Mouse (Mus musculus) forebrain, embryonic 11.5 days (tissue): ENCODE measurements around the gene Fkrp. TPM values are rescaled to one million over a fixed set of nuclear protein-coding genes. Genes with fewer than 3 reads are reported as not detected.

Experiments used
- ATAC-seq: fragments of 200-750 bp; cut with Nextera tagmentation; replicated peaks from 2 replicates; pipeline ENCODE4 v1.8.0; 2017; ENCODE audit warnings: moderate TSS enrichment; ENCODE audit not compliant: low FRiP score
- DNase-seq: peaks from one replicate; pipeline ENCODE4 v3.0.0-alpha.2; 2017; ENCODE audit warnings: low spot score
- H3K27ac ChIP-seq: fragments of 300-500 bp; sonication (generic); 2 replicates; pipeline ENCODE4 v1.5.1; 2014; ENCODE audit warnings: low read depth, low read length
- H3K27me3 ChIP-seq: fragments of 300-500 bp; sonication (generic); 2 replicates; pipeline ENCODE4 v1.6.1; 2014; ENCODE audit warnings: mild to moderate bottlenecking, low read length, mixed read lengths; ENCODE audit not compliant: control insufficient read depth, insufficient read depth
- H3K36me3 ChIP-seq: fragments of 300-500 bp; sonication (generic); 2 replicates; pipeline ENCODE4 v1.6.1; 2014; ENCODE audit warnings: mild to moderate bottlenecking, low read length, moderate library complexity, mixed read lengths; ENCODE audit not compliant: control insufficient read depth, insufficient read depth
- H3K4me1 ChIP-seq: fragments of 300-500 bp; sonication (generic); replicated peaks from 2 replicates; pipeline ENCODE4 v1.6.1; 2014; ENCODE audit warnings: low read length, mixed read lengths; ENCODE audit not compliant: control insufficient read depth, insufficient read depth
- H3K4me2 ChIP-seq: fragments of 300-500 bp; sonication (generic); 2 replicates; pipeline ENCODE4 v1.6.1; 2014; ENCODE audit warnings: low read depth, mild to moderate bottlenecking, low read length, moderate library complexity, mixed read lengths; ENCODE audit not compliant: severe bottlenecking
- H3K4me3 ChIP-seq: fragments of 300-500 bp; sonication (generic); 2 replicates; pipeline ENCODE4 v1.5.1; 2014; ENCODE audit warnings: low read depth, low read length
- H3K9ac ChIP-seq: fragments of 300-500 bp; sonication (generic); 2 replicates; pipeline ENCODE4 v1.6.1; 2014; ENCODE audit warnings: low read length
- H3K9me3 ChIP-seq: fragments of 300-500 bp; sonication (generic); 2 replicates; pipeline ENCODE4 v1.6.1; 2016; ENCODE audit warnings: low read length, mixed read lengths; ENCODE audit not compliant: control insufficient read depth
- WGBS: fragments of 180-500 bp; shearing (Covaris S2); extraction: QIAGEN DNeasy Blood & Tissue Kit; methylation state at CpG from one replicate; pipeline ENCODE4 v1.1.7; 2014; 5-methylcytosine and 5-hydroxymethylcytosine counted together
- polyA plus RNA-seq: library from polyadenylated mRNA; unstranded; fragments of >200 nt; fragmentation: Nextera tagmentation; extraction: Ambion mirVana; gene quantifications from 2 replicates; pipeline ENCODE4 v1.2.1, GENCODE M21; 2014

Fkrp gene
- polyA plus RNA-seq, 1 experiment from 2014 or later = 29.0 TPM

GRCm38 (mm10) chr7:16845820-16846167 is 29.3 kb upstream of the Fkrp start:
- H3K4me3 ChIP-seq = no peak overlapping the region
- H3K9ac ChIP-seq = no peak overlapping the region
- H3K27ac ChIP-seq = no peak overlapping the region
- peaks cover 8% of the 10 kb centered on the region for H3K4me1 ChIP-seq
- 31% methylated on average over 10 of the region's 10 CpGs for WGBS
- ATAC-seq (no peak), DNase-seq (no peak)
- H3K36me3 ChIP-seq = no peaks in the 10 kb centered on the region; the same call in 1 of the 2 replicates
- H3K4me2 ChIP-seq = peak overlapping the region; percentile 24; the same call in 1 of the 2 replicates
- H3K27me3 ChIP-seq = no peaks in the 10 kb centered on the region
- H3K9me3 ChIP-seq = no peaks in the 10 kb centered on the region

DNA sequence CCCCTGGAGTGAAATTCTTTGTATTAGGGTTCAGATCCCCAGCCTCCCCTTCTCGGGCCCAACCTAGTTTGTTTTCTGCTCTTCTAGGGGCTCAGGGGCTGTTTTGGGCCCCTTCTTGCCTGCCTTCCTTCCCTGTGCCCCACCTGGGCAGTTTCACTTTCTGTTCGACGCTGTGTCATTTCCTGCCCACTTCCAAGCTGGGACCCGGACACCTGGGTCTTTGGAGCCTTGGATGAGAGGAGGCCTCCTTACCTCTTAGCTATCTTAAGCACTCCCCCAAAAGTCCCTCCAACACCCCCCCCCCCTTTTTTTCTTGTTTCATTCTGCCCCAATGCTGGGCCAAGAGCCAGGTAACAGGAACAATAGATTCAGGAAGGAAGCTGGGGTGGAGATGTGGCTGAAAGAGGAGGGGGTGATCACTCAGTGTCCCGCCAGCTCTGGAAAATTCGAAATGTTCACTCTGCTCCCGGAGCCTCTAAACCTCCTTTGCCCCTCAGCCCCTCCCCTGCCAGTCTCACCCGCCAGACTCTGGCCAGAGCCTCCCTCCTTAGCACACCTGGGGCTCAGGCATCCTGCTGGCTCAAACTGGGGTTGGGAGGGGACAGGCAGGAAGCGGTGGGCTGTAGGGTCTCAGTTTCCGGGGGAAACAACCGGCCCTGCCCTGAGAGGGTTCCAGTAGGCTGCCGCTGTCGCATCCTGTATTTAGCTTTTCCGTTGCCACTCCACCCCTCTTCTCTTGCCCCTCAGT is 28.7 kb upstream of the Fkrp start:
- H3K4me1 ChIP-seq = peaks cover 8% of the 10 kb centered on the region
- no peak overlapping the region for H3K4me3 ChIP-seq
- no peaks in the 10 kb centered on the region for H3K27me3 ChIP-seq
- 43% methylated on average over 14 of the region's 14 CpGs for WGBS
- H3K36me3 ChIP-seq = no peaks in the 10 kb centered on the region; the same call in 1 of the 2 replicates
- DNase-seq (no peak), ATAC-seq (no peak)
- peak overlapping the region; percentile 8; the same call in 1 of the 2 replicates for H3K9ac ChIP-seq
- H3K4me2 ChIP-seq = peak overlapping the region; percentile 24; the same call in 1 of the 2 replicates
- no peak overlapping the region for H3K27ac ChIP-seq
- no peaks in the 10 kb centered on the region for H3K9me3 ChIP-seq

GRCm38 (mm10) chr7:16844696-16845071 is 28.2 kb upstream of the Fkrp start:
- peak overlapping the region; percentile 24; the same call in 1 of the 2 replicates for H3K4me2 ChIP-seq
- no peaks in the 10 kb centered on the region; the same call in 1 of the 2 replicates for H3K36me3 ChIP-seq
- 71% methylated on average over 3 of the region's 3 CpGs for WGBS
- H3K4me1 ChIP-seq = peaks cover 8% of the 10 kb centered on the region
- H3K9ac ChIP-seq = peak overlapping the region; percentile 8; the same call in 1 of the 2 replicates
- no peaks in the 10 kb centered on the region for H3K9me3 ChIP-seq
- no peaks in the 10 kb centered on the region for H3K27me3 ChIP-seq
- H3K4me3 ChIP-seq = no peak overlapping the region
- ATAC-seq (no peak), DNase-seq (no peak)
- H3K27ac ChIP-seq = no peak overlapping the region

DNA sequence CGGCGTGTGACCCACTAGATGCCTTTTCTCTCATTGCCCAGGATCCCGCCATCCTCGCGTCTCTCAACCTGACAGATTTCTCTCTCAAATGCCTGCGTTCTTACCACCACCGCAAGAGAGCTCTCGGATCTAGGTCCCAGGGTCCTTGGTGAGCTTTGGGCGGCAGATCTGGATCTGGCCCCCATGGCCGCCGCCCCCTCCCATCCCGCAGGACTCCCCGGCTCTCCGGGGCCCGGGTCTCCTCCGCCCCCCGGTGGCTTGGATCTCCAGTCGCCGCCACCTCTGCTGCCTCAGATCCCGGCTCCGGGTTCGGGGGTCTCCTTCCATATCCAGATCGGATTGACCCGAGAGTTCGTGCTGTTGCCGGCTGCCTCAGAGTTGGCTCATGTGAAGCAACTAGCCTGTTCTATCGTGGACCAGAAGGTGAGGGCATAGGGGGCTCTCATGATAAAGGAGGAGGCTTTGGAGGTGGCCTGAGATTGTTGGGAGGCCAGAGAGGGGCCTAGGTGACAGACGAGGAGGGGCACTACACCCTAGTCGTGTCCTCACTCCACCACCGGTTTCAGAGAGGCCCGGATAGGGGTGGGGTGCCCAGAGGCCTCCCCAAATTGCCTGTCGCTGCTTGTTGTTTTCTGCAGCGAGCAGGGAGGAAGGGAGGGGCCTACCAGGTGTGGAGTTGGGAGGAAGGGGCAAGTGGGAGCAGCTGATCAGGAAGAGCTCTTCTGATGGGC is 27.1 kb upstream of the Fkrp start:
- Histone ChIP-seq H3K9ac (peak overlapping the region; percentile 76), H3K27me3 (no peaks in the 10 kb centered on the region), H3K9me3 (no peaks in the 10 kb centered on the region), H3K4me3 (peak overlapping the region; percentile 59), H3K4me2 (peak overlapping the region; percentile 97), H3K27ac (0 out of 2 replicates have a peak overlapping the region, but pooled peaks have one; percentile 34), H3K4me1 (peaks cover 8% of the 10 kb centered on the region), H3K36me3 (no peaks in the 10 kb centered on the region; the same call in 1 of the 2 replicates)
- WGBS = 4% methylated on average over 33 of the region's 33 CpGs
- no peak for ATAC-seq
- peak; percentile 67 for DNase-seq

DNA sequence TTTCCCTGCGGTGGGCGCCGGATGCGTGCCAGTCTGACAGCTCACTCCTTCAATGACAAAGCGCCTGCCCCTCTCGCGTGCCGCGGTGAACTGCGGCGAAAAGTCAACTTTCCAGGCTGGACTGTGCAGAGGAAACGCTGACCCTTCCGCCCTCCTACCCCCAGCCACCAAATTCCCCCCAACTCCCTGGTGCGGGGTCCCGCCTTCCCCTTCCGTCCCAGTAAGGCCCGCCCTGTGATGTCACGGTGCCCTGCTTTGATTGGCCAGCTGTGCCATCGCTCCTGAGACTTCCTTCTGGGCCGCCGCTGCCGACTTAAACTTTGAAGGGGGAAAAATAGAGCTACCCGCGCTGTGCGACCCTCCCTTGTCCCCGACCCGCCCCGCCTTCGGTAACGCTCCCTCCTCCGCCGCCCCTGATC is 26.1 kb upstream of the Fkrp start, which contains the start of gene Prkd2:
Gene Prkd2 (plus strand): TSS at position 258 of the 419 bp plus-strand sequence.
- H3K4me1 ChIP-seq = peaks cover 8% of the 10 kb centered on the region
- peak within 1 kb of the TSS; percentile 97 for H3K4me2 ChIP-seq
- H3K36me3 ChIP-seq = peaks cover 2% of the 10 kb centered on the region; the same call in 1 of the 2 replicates
- peak within 1 kb of the TSS; percentile 34; the same call in 1 of the 2 replicates for H3K27ac ChIP-seq
- H3K9ac ChIP-seq = peak within 1 kb of the TSS; percentile 76
- peak within 1 kb of the TSS; percentile 59 for H3K4me3 ChIP-seq
- peak; percentile 94 for DNase-seq
- no peaks in the 10 kb centered on the region for H3K27me3 ChIP-seq
- WGBS = under 1% methylated on average over 32 of the region's 32 CpGs
- no peaks in the 10 kb centered on the region for H3K9me3 ChIP-seq
- peak; percentile 90 for ATAC-seq

- ATAC-seq (peak; percentile 3; the same call in 1 of the 2 replicates), DNase-seq (no peak)
- Histone ChIP-seq H3K9ac (peak overlapping the region; percentile 76), H3K4me1 (peaks cover 8% of the 10 kb centered on the region), H3K4me3 (peak overlapping the region; percentile 59; the same call in 1 of the 2 replicates), H3K36me3 (peaks cover 3% of the 10 kb centered on the region; the same call in 1 of the 2 replicates), H3K27ac (0 out of 2 replicates have a peak overlapping the region, but pooled peaks have one; percentile 25), H3K27me3 (no peaks in the 10 kb centered on the region), H3K9me3 (no peaks in the 10 kb centered on the region), H3K4me2 (peak overlapping the region; percentile 97)
- WGBS = 48% methylated on average over 11 of the region's 11 CpGs
These were observed 25.3 kb upstream of the Fkrp start for GRCm38 (mm10) chr7:16841561-16842560.

GRCm38 (mm10) chr7:16841078-16841477 is 24.5 kb upstream of the Fkrp start:
- Histone ChIP-seq H3K9ac (no peak overlapping the region; the same call in 1 of the 2 replicates), H3K4me2 (no peak overlapping the region), H3K4me1 (peaks cover 8% of the 10 kb centered on the region), H3K9me3 (no peaks in the 10 kb centered on the region), H3K27ac (no peak overlapping the region), H3K27me3 (no peaks in the 10 kb centered on the region), H3K4me3 (no peak overlapping the region), H3K36me3 (peaks cover 3% of the 10 kb centered on the region; the same call in 1 of the 2 replicates)
- whole genome bisulfite sequencing = 76% methylated on average over 4 of the region's 4 CpGs
- DNase-seq (no peak), ATAC-seq (no peak)
